Mouse (Mus musculus): ENCODE measurements at regions not wholly inside any gene's neighbourhood (a gene's known extent, or its start where the extent isn't known, plus 50 kb on each side); places are given as distances from the start of the nearest gene placed in this dataset.

DNA sequence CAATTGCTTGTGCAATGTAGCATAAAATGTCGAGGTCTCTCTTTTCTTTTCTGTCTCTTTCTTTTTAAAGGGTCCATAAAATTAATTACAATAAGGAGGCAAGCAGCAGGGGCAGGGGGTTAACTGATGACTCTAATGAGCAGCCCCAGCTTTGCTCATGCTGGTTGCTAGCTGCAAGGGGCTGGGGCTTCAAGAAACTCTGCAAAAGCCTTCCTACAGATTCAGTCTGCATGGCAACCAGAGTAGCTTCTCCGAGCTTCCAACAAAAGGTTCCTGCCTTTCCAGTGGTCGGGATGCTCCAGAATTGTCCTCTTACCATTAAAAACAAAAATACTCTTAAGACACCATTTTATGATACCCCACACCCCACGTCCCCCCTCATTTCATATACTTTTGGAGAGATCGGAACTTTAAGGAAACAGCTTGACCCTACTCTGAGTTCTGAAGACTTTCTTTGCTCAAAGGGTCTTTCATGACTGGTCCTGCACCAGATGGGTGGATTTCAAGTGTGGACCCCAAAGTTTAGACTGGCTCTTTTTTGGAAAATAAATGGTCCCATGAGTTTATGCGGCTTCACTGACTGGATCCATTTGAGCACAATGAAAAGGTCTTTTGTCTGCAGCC lies 280.8 kb downstream of the Insig2 start:
- Histone ChIP-seq H3K27ac (ENCODE audit: low read length) (no peak overlapping the region), H3K36me3 (ENCODE audit: insufficient read depth, low read length) (no peaks in the 10 kb centered on the region), H3K4me2 (replicated peaks; ENCODE audit: low read depth, low read length) (no peak overlapping the region), H3K4me3 (ENCODE audit: low read length) (no peak overlapping the region), H3K4me1 (ENCODE audit: insufficient read depth, low read length) (0 out of 2 replicates have a peak, but pooled peaks cover 4% of the 10 kb centered on the region), H3K9me3 (ENCODE audit: low read length) (no peaks in the 10 kb centered on the region), H3K27me3 (ENCODE audit: insufficient read depth, low read length) (no peaks in the 10 kb centered on the region), H3K9ac (replicated peaks; ENCODE audit: low read length) (no peak overlapping the region)
- 52% methylated on average over 6 of the region's 6 CpGs for WGBS
- no peak for ATAC-seq (ENCODE audit: low FRiP score, low TSS enrichment)

GRCm38 (mm10) chr1:121052120-121052501 lies 280.3 kb downstream of the Insig2 start:
- Histone ChIP-seq H3K27me3 (ENCODE audit: insufficient read depth, low read length) (no peaks in the 10 kb centered on the region), H3K27ac (ENCODE audit: low read length) (no peak overlapping the region), H3K9me3 (ENCODE audit: low read length) (no peaks in the 10 kb centered on the region), H3K9ac (replicated peaks; ENCODE audit: low read length) (no peak overlapping the region), H3K4me3 (ENCODE audit: low read length) (no peak overlapping the region), H3K4me2 (replicated peaks; ENCODE audit: low read depth, low read length) (no peak overlapping the region), H3K36me3 (ENCODE audit: insufficient read depth, low read length) (no peaks in the 10 kb centered on the region), H3K4me1 (ENCODE audit: insufficient read depth, low read length) (0 out of 2 replicates have a peak, but pooled peaks cover 4% of the 10 kb centered on the region)
- WGBS, result 89% methylated on average over 5 of the region's 5 CpGs
- no peak for ATAC-seq (ENCODE audit: low FRiP score, low TSS enrichment)

GRCm38 (mm10) chr1:121053692-121054091 lies 278.7 kb downstream of the Insig2 start:
- ATAC-seq (ENCODE audit: low FRiP score, low TSS enrichment), result peak; percentile 14; the same call in 1 of the 2 replicates

DNA sequence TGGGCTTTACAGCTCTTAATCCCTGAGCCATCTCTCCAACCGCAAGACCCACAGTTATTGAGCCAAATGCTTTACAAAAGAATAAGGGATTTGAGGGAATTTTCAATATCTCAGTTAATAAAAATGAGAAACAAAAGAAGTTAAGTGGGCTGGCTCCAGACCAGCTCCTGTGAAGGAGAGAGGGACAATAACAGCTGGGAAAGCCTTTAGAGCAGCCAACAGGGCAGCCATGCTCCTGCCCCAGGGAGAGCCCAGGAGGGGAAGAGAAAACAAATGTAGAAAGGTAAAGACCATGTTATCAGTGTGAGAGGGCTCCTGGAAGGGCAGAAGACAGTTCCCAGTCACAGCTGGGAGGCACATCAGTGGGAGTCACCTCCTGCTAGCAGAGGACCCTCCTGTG lies 257.8 kb downstream of the Insig2 start:
- Histone ChIP-seq H3K4me2 (replicated peaks; ENCODE audit: low read depth, low read length) (no peak overlapping the region), H3K36me3 (ENCODE audit: insufficient read depth, low read length) (no peaks in the 10 kb centered on the region), H3K4me1 (ENCODE audit: insufficient read depth, low read length) (no peaks in the 10 kb centered on the region), H3K4me3 (ENCODE audit: low read length) (no peak overlapping the region), H3K27me3 (ENCODE audit: insufficient read depth, low read length) (no peaks in the 10 kb centered on the region), H3K27ac (ENCODE audit: low read length) (no peak overlapping the region), H3K9me3 (ENCODE audit: low read length) (no peaks in the 10 kb centered on the region), H3K9ac (replicated peaks; ENCODE audit: low read length) (no peak overlapping the region)
- no peak for ATAC-seq (ENCODE audit: low FRiP score, low TSS enrichment)
- WGBS, result 84% methylated on average over 1 of the region's 1 CpGs

More at GRCm38 (mm10) chr1:121053692-121054091, 278.7 kb downstream of the Insig2 start:
- Histone ChIP-seq H3K4me2 (replicated peaks; ENCODE audit: low read depth, low read length) (no peak overlapping the region), H3K36me3 (ENCODE audit: insufficient read depth, low read length) (no peaks in the 10 kb centered on the region), H3K4me3 (ENCODE audit: low read length) (no peak overlapping the region), H3K4me1 (ENCODE audit: insufficient read depth, low read length) (no peaks in the 10 kb centered on the region), H3K27me3 (ENCODE audit: insufficient read depth, low read length) (no peaks in the 10 kb centered on the region), H3K27ac (ENCODE audit: low read length) (no peak overlapping the region), H3K9me3 (ENCODE audit: low read length) (no peaks in the 10 kb centered on the region), H3K9ac (replicated peaks; ENCODE audit: low read length) (no peak overlapping the region)
- WGBS, result 34% methylated on average over 11 of the region's 11 CpGs

GRCm38 (mm10) chr1:121082839-121083238 lies 249.6 kb downstream of the Insig2 start:
- Histone ChIP-seq H3K9me3 (ENCODE audit: low read length) (no peaks in the 10 kb centered on the region), H3K27me3 (ENCODE audit: insufficient read depth, low read length) (no peaks in the 10 kb centered on the region), H3K4me3 (ENCODE audit: low read length) (no peak overlapping the region)

DNA sequence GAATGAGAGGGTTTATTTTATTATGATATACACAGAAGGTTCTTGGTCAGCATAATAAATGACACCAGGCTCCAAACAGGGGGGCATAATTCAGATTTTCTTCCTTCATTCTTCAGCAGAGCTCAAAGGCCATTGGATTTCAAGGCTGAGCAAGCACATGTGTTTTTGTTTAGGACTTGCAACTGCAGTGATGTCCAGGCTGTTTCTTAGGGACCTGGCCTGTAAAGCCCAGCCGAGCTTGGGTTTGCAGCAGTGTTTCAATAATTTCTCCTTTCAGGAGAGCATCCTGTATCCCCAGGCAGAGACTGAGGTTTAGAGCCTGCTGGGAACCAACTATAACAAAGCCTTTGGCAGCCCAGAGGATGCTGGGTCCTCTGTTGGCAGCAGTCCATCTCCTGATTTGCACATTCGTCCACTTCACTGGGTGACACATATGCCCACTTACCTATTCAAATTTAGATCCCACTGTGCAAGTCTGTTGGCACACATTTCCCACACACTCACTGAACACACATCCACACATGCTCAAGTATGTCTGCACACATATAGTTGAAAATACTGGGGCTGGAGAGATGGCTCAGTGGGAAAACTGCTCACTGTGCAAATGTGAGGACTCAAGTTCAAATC lies 247.2 kb downstream of the Insig2 start:
- H3K36me3 ChIP-seq (ENCODE audit: insufficient read depth, low read length), result no peaks in the 10 kb centered on the region
- H3K9me3 ChIP-seq (ENCODE audit: low read length), result no peaks in the 10 kb centered on the region
- H3K27ac ChIP-seq (ENCODE audit: low read length), result no peak overlapping the region
- H3K27me3 ChIP-seq (ENCODE audit: insufficient read depth, low read length), result no peaks in the 10 kb centered on the region
- H3K4me1 ChIP-seq (ENCODE audit: insufficient read depth, low read length), result no peaks in the 10 kb centered on the region
- H3K4me3 ChIP-seq (ENCODE audit: low read length), result no peak overlapping the region
- no peak for ATAC-seq (ENCODE audit: low FRiP score, low TSS enrichment)
- 55% methylated on average over 2 of the region's 2 CpGs for WGBS
- no peak overlapping the region for H3K9ac ChIP-seq (replicated peaks; ENCODE audit: low read length)
- no peak overlapping the region for H3K4me2 ChIP-seq (replicated peaks; ENCODE audit: low read depth, low read length)

More at GRCm38 (mm10) chr1:121082839-121083238, 249.6 kb downstream of the Insig2 start:
- Histone ChIP-seq H3K4me2 (replicated peaks; ENCODE audit: low read depth, low read length) (no peak overlapping the region), H3K27ac (ENCODE audit: low read length) (no peak overlapping the region), H3K4me1 (ENCODE audit: insufficient read depth, low read length) (no peaks in the 10 kb centered on the region), H3K9ac (replicated peaks; ENCODE audit: low read length) (no peak overlapping the region), H3K36me3 (ENCODE audit: insufficient read depth, low read length) (no peaks in the 10 kb centered on the region)
- no peak for ATAC-seq (ENCODE audit: low FRiP score, low TSS enrichment)
- 47% methylated on average over 5 of the region's 5 CpGs for WGBS

- H3K36me3 ChIP-seq (ENCODE audit: insufficient read depth, low read length), result no peaks in the 10 kb centered on the region
- no peaks in the 10 kb centered on the region for H3K27me3 ChIP-seq (ENCODE audit: insufficient read depth, low read length)
- 18% methylated on average over 7 of the region's 7 CpGs for WGBS
- H3K4me2 ChIP-seq (replicated peaks; ENCODE audit: low read depth, low read length), result no peak overlapping the region
- no peak overlapping the region for H3K27ac ChIP-seq (ENCODE audit: low read length)
- ATAC-seq (ENCODE audit: low FRiP score, low TSS enrichment), result no peak
- no peaks in the 10 kb centered on the region for H3K9me3 ChIP-seq (ENCODE audit: low read length)
- no peak overlapping the region for H3K9ac ChIP-seq (replicated peaks; ENCODE audit: low read length)
- no peaks in the 10 kb centered on the region for H3K4me1 ChIP-seq (ENCODE audit: insufficient read depth, low read length)
- H3K4me3 ChIP-seq (ENCODE audit: low read length), result no peak overlapping the region
Measured at GRCm38 (mm10) chr1:121087124-121087887, 245.1 kb downstream of the Insig2 start.

- no peaks in the 10 kb centered on the region for H3K27me3 ChIP-seq (ENCODE audit: insufficient read depth, low read length)
- 80% methylated on average over 4 of the region's 4 CpGs for WGBS
- no peaks in the 10 kb centered on the region for H3K36me3 ChIP-seq (ENCODE audit: insufficient read depth, low read length)
- no peak overlapping the region for H3K27ac ChIP-seq (ENCODE audit: low read length)
- H3K4me1 ChIP-seq (ENCODE audit: insufficient read depth, low read length), result no peaks in the 10 kb centered on the region
- ATAC-seq (ENCODE audit: low FRiP score, low TSS enrichment), result no peak
- no peak overlapping the region for H3K4me3 ChIP-seq (ENCODE audit: low read length)
- H3K9me3 ChIP-seq (ENCODE audit: low read length), result no peaks in the 10 kb centered on the region
- H3K9ac ChIP-seq (replicated peaks; ENCODE audit: low read length), result no peak overlapping the region
- H3K4me2 ChIP-seq (replicated peaks; ENCODE audit: low read depth, low read length), result no peak overlapping the region
Measured at GRCm38 (mm10) chr1:121090628-121091027, 241.8 kb downstream of the Insig2 start.

DNA sequence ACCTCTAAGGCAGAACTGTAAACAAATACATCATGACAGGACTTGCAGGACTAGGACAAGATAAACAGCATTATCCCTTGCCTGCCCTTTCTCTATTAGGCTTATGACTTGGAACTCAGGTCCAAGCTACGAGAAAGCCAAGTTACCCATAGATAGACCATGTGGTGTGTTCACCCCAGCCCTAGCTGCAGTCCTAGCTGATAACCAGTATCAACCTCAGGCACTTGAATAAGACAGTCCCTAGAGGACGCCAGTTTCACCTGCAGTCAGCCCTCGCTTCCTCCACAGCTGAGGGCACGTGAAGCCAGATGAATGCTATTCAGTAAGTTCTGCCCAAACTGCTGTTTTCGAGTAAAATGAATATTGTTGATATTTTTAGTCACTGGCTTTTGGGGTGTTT lies 239.5 kb downstream of the Insig2 start:
- Histone ChIP-seq H3K27ac (ENCODE audit: low read length) (no peak overlapping the region), H3K4me1 (ENCODE audit: insufficient read depth, low read length) (0 out of 2 replicates have a peak, but pooled peaks cover 3% of the 10 kb centered on the region), H3K27me3 (ENCODE audit: insufficient read depth, low read length) (no peaks in the 10 kb centered on the region; the same call in 1 of the 2 replicates), H3K4me3 (ENCODE audit: low read length) (no peak overlapping the region), H3K4me2 (replicated peaks; ENCODE audit: low read depth, low read length) (no peak overlapping the region), H3K9me3 (ENCODE audit: low read length) (no peaks in the 10 kb centered on the region), H3K9ac (replicated peaks; ENCODE audit: low read length) (no peak overlapping the region), H3K36me3 (ENCODE audit: insufficient read depth, low read length) (no peaks in the 10 kb centered on the region)
- 79% methylated on average over 5 of the region's 5 CpGs for WGBS
- ATAC-seq (ENCODE audit: low FRiP score, low TSS enrichment), result no peak
